Mouse (Mus musculus): Measurements from ENCODE around the gene Hipk3.

- no peak for TF ChIP-seq CTCF (IDR thresholded peaks at IDR 0.05; ENCODE audit: insufficient read depth, low read length)
- no peak for TF ChIP-seq POLR2A (IDR thresholded peaks at IDR 0.05; ENCODE audit: borderline replicate concordance, extremely low read depth, low read depth, low read length)
Measured at GRCm38 (mm10) chr2:104490761-104491160, 3.5 kb downstream of the Hipk3 start.
